Mouse (Mus musculus): Measurements from ENCODE around the gene Trnp1.

Gene Trnp1

DNA sequence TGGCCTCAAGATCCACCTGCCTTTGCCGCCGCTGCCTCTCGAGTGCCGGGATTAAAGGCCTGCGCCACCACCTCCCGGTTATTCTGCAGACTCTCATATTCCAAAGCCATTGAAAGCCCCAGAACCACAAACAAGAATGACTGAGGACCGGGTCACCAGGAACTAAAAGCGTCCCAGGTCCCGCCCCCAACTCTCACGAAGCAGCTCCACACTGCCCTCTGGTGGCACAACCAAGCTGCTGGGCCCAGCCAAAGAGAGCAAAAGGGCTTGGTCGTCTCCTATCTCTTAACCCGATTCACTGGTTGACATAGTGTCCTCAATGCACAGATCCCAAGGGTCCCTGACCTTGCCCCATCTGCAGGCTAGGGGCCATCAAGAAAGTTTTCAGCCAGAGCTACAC lies 3.9 kb downstream of the Trnp1 start:
- DNase-seq (ENCODE audit: low spot score in 2 of 2), result peak; percentile 89 to 93

GRCm38 (mm10) chr4:133493895-133494294 lies 4.5 kb downstream of the Trnp1 start:
- DNase-seq (ENCODE audit: low spot score in 2 of 2), result no peak

- DNase-seq (ENCODE audit: low spot score in 2 of 2), result peak in 1 of 2 experiments; percentile 56
These were observed 6.5 kb downstream of the Trnp1 start for GRCm38 (mm10) chr4:133491800-133492199.

DNA sequence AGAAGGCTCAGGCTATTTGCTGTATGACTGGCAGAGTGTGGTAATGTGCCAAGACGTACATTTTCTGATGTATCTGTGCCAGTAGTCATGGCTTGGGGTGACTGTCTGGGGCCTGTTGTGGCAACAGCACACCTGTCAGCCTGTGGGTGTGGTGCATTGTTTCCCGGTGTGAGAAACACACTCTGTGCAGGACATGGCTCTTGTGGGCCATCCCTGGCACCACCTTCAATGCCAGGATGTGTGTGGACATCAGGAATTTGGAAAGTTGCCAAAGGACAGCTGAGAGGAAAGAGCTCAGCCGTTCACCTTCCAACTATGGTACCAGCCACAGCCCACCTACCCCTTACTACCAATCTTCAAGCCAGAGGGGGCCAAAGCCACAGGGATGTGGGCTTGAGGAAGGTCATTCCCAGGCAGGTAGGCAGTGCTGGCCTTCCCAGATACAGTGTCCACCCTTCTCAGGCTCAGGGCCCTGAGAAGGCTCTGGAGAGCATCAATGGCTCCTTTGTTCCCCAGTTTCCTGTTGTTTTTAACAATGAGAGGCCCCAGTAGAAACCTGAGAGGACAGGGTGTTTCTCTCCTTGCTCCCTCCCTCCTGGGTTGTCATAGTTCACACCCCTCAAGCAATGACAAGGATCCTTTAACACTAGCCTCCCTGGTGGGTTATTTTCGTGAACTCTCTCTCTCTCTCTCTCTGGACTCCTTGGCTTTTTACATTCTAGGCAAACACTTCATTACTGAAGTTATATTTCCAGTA lies 8.7 kb downstream of the Trnp1 start:
- DNase-seq (ENCODE audit: low spot score in 2 of 2), result no peak

GRCm38 (mm10) chr4:133488619-133489392 lies 9.5 kb downstream of the Trnp1 start:
- no peak for DNase-seq (ENCODE audit: low spot score in 2 of 2)

GRCm38 (mm10) chr4:133486673-133487357 lies 11.5 kb downstream of the Trnp1 start:
- DNase-seq (ENCODE audit: low spot score in 2 of 2), result no peak

- DNase-seq (ENCODE audit: low spot score in 2 of 2), result no peak
These were observed 12.5 kb downstream of the Trnp1 start for GRCm38 (mm10) chr4:133485691-133486425.

DNA sequence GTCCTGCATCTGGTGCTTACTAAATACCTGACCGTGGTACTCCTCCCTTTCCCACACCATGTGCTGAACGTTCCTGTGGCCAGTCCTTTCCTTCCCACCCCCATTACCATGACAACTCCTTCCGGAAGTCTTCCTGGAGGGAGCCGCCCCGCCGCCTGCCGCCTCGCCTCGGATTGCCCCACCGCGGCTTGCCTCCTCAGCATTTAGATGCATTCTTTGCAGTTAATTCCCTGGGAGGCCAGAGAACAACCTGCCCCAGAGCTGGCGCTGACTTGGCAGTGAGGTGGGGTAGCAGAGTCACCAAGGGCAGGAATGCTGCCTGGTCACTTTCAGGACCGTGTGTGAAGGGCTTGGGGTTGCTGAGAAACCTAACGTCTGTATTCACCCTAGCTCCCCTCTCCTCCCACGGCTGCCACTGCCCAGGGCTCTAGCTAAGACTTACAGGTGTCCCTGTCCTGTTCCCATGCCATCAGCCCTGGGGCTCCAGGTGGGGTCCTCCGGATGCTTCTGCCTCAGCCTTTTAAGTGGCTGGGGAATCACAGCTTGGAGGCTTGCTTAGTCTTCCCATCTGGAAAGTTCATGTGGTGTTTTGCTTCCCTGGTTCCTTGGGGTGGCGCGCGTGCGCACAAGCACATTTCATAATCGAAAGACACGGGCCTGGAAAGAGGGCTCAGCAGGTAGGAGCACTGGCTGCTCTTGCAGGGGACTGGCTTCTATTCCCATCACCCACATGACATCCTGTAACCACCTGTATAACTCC lies 13.9 kb downstream of the Trnp1 start:
- peak; percentile 48 to 65 for DNase-seq (ENCODE audit: low spot score in 2 of 2)

GRCm38 (mm10) chr4:133482479-133482878 lies 15.9 kb downstream of the Trnp1 start:
- DNase-seq (ENCODE audit: low spot score in 2 of 2), result no peak

DNA sequence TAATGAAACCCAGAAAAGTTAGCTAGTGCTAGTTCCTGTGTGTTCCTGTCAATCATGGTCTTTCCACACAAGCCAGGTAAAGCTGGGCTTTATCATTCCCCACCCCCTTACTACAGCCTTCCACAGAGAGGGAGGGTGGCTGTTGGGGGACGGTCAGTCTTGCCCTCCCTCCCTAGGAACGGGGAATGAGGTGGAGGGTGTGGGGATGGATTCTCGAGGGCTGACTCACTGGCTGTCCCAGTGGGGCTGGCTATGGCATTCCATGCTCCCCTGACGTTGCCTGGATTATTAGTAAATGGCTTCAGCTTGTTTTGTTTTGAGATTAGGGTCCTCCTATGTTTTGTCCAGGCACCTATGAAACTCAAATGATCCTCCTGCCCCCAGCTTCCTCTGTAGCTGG lies 16.9 kb downstream of the Trnp1 start:
- DNase-seq (ENCODE audit: low spot score in 2 of 2), result no peak

- DNase-seq (ENCODE audit: low spot score in 2 of 2), result no peak
These were observed 17.6 kb downstream of the Trnp1 start for GRCm38 (mm10) chr4:133480754-133481153.

GRCm38 (mm10) chr4:133480185-133480537 lies 18.2 kb downstream of the Trnp1 start:
- no peak for DNase-seq (ENCODE audit: low spot score in 2 of 2)

DNA sequence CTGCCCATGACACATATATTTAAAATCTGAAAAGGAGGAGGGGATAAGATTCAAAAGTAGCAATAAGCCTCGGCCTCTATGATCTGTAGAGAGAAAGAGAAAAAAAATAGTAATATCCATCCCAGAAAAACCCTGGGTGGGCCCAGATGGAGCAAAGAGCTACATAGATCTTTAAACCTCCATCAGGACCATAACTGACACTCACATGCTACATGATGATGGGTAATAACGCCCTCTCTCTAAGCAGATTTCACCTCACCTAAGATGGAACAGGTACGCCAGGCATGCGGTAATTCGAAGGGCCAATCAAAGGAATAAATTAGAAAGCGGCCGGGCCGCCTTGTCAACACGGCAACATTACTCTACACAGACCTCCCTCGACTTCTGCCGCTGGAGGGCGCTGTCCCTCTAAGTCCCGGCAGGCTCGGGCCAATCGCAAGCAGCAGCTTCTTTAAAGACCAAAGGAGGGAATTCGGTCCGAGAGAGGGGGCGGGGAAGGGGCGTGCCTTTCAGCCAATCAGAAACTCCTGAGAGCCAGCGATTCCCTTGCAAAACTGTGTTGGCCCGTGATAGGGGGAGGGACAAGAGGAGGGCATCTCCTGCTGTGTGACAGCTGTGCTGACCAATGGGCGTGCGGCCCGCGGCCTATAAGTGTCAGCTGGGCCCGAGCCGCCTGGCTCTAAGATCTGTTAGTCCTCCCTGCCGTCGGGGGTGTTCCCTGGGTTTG lies 18.7 kb downstream of the Trnp1 start, which contains the start of gene Tent5b:
Gene Tent5b (plus strand): TSS at position 675 of the 727 bp plus-strand sequence.
- peak; percentile 99 for DNase-seq (ENCODE audit: low spot score in 2 of 2)

DNA sequence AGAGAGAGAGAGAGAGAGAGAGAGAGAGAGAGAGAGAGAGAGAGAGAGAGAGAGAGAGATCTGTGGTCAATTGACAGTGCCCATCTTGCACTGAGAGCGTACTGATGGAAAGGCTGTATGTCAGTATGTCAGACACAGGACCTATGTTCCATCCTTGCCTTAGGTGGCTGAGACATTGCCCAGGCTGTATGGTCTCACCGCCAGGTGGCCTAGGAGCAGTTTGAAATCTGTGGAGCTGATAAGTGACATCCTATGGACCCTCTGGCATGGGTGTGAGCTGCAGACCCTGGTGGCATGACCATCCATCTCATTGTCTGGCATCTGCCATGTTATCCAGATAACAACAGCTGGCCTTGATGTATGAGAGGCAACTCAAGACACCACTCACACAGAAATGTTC lies 24.5 kb downstream of the Trnp1 start:
- DNase-seq (ENCODE audit: low spot score in 2 of 2), result no peak

DNA sequence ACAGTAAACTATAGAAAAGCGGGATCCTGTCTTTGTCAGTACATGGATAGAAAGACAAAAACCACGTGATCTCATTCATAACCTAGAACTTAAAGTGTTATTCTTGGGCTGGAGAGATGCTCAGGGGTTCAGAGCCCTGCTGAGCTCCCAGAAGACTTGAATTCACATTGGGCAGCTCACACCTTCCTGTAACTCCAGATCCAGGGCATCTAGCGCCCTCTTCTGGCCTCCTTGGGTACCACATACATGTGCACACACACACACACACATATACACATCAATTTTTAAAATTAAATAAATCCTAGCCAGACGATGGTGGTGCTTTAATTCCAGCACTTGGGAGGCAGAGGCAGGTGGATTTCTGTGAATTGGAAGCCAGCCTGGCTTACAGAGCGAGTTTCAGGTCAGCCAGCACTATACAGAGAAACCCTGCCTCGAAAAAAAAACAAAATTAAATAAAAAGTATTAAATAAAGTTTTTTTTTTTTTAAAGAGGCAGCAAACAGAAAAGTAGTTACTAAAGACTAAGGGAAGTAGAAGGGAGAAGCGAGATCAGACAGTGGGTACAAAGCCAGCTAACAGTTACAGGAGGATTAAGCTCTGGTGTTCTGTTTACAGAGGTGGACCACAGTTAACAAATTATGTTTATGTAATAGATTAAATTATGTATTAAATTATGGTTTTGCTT lies 27.1 kb downstream of the Trnp1 start:
- no peak for DNase-seq (ENCODE audit: low spot score in 2 of 2)

- no peak for DNase-seq (ENCODE audit: low spot score in 2 of 2)
These were observed 29.2 kb downstream of the Trnp1 start for GRCm38 (mm10) chr4:133469122-133469521.

DNA sequence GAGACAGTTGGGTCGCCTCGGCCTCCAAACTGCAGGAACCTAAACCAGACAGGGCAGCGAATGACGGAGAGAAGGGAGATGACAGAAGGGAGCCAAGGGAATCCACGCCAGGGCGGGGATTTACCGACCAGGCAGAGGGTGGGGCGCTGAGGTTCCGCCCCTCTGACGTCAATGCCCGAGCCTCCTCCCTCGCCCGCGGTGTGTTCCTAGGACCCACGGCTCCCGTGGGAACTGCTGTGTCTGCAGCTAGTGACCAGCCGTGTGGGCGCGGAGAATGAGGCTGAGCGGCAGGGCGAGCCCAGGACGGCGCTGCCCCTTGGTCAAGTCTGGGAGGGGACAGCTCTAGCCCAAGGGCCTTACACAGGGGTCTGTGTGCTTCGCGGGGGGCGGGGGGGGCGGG lies 30.3 kb downstream of the Trnp1 start:
- peak; percentile 75 to 86 for DNase-seq (ENCODE audit: low spot score in 2 of 2)

DNA sequence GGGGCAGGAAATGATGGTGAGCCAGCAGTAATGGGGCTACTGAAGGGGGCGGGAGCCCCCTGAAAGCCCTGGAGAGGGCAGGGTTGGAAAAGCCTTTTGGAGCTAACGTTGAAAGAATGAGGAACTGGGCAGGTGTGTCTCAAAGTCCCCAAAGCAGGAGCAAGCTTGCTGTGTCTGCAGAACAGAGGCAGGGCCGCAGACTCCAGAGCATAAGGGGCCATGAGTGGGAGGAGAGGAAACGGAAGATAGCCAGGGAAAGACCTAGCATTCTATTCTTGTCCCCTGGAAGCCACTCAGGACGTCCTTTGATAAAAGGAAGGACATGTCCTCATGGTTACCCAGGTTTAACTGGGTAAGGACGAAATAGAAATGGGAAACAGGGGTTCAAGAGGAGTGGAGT lies 35.2 kb downstream of the Trnp1 start:
- DNase-seq (ENCODE audit: low spot score in 2 of 2), result no peak

GRCm38 (mm10) chr4:133461362-133461761 lies 37.0 kb downstream of the Trnp1 start:
- DNase-seq (ENCODE audit: low spot score in 2 of 2), result no peak
